Mouse (Mus musculus): ENCODE data around the gene Pim1. TPM values are rescaled to one million over a fixed set of nuclear protein-coding genes. Genes with fewer than 3 reads are reported as not detected.
"Not testable (repeated sequence)": the region's sequence is repeated elsewhere in the genome, so short reads cannot be mapped to it uniquely, and the experiment has no call there.

Gene Pim1
- polyA plus RNA-seq, 1 experiment from 2014 or later: 9.0 TPM

- Histone ChIP-seq H3K4me3 (replicated peaks) (no peak overlapping the region), H3K4me1 (0 out of 2 replicates have a peak, but pooled peaks cover 2% of the 10 kb centered on the region), H3K27ac (replicated peaks) (no peak overlapping the region), H3K9ac (replicated peaks) (no peak overlapping the region), H3K4me2 (no peak overlapping the region), H3K27me3 (replicated peaks) (no peaks in the 10 kb centered on the region), H3K36me3 (no peaks in the 10 kb centered on the region), H3K9me3 (replicated peaks) (no peaks in the 10 kb centered on the region)
- 75% methylated on average over 8 of the region's 8 CpGs for WGBS
- no peak for ATAC-seq (ENCODE audit: low FRiP score)
These were observed 20.1 kb downstream of the Pim1 start for GRCm38 (mm10) chr17:29510691-29511090.

GRCm38 (mm10) chr17:29513044-29513730 is 22.6 kb downstream of the Pim1 start:
- Histone ChIP-seq H3K9ac (replicated peaks) (no peak overlapping the region), H3K4me1 (0 out of 2 replicates have a peak, but pooled peaks cover 2% of the 10 kb centered on the region), H3K4me3 (replicated peaks) (no peak overlapping the region), H3K27ac (replicated peaks) (no peak overlapping the region), H3K9me3 (replicated peaks) (no peaks in the 10 kb centered on the region), H3K27me3 (replicated peaks) (no peaks in the 10 kb centered on the region), H3K4me2 (no peak overlapping the region), H3K36me3 (no peaks in the 10 kb centered on the region)
- ATAC-seq (ENCODE audit: low FRiP score): no peak
- WGBS: 42% methylated on average over 13 of the region's 13 CpGs

- Histone ChIP-seq H3K36me3 (no peaks in the 10 kb centered on the region), H3K27me3 (replicated peaks) (no peaks in the 10 kb centered on the region), H3K4me3 (replicated peaks) (no peak overlapping the region), H3K4me2 (no peak overlapping the region), H3K9ac (replicated peaks) (no peak overlapping the region), H3K4me1 (0 out of 2 replicates have a peak, but pooled peaks cover 2% of the 10 kb centered on the region), H3K27ac (replicated peaks) (no peak overlapping the region), H3K9me3 (replicated peaks) (no peaks in the 10 kb centered on the region)
- 3% methylated on average over 11 of the region's 11 CpGs for WGBS
- 0 out of 2 replicates have a peak, but pooled peaks have one; percentile 35 for ATAC-seq (ENCODE audit: low FRiP score)
These were observed 23.9 kb downstream of the Pim1 start for GRCm38 (mm10) chr17:29514435-29514834.

- not testable (repeated sequence) for ATAC-seq (ENCODE audit: low FRiP score); H3K4me3 ChIP-seq (replicated peaks); H3K9ac ChIP-seq (replicated peaks); H3K36me3 ChIP-seq; H3K9me3 ChIP-seq (replicated peaks); H3K4me2 ChIP-seq; H3K4me1 ChIP-seq; H3K27ac ChIP-seq (replicated peaks); H3K27me3 ChIP-seq (replicated peaks)
- 96% methylated on average over 5 of the region's 5 CpGs for WGBS
These were observed 28.1 kb downstream of the Pim1 start for GRCm38 (mm10) chr17:29518665-29519064.

GRCm38 (mm10) chr17:29519731-29520130 is 29.2 kb downstream of the Pim1 start:
- Histone ChIP-seq H3K4me3 (replicated peaks) (no peak overlapping the region), H3K9ac (replicated peaks) (no peak overlapping the region), H3K27me3 (replicated peaks) (no peaks in the 10 kb centered on the region), H3K9me3 (replicated peaks) (no peaks in the 10 kb centered on the region), H3K27ac (replicated peaks) (no peak overlapping the region), H3K4me2 (no peak overlapping the region), H3K4me1 (no peaks in the 10 kb centered on the region), H3K36me3 (no peaks in the 10 kb centered on the region)
- 77% methylated on average over 8 of the region's 8 CpGs for WGBS
- ATAC-seq (ENCODE audit: low FRiP score): no peak

- Histone ChIP-seq H3K4me3 (replicated peaks) (no peak overlapping the region), H3K27ac (replicated peaks) (no peak overlapping the region), H3K36me3 (no peaks in the 10 kb centered on the region), H3K9ac (replicated peaks) (no peak overlapping the region), H3K27me3 (replicated peaks) (no peaks in the 10 kb centered on the region), H3K4me1 (no peaks in the 10 kb centered on the region), H3K9me3 (replicated peaks) (no peaks in the 10 kb centered on the region), H3K4me2 (no peak overlapping the region)
- 86% methylated on average over 2 of the region's 2 CpGs for WGBS
- ATAC-seq (ENCODE audit: low FRiP score): no peak
These were observed 35.1 kb downstream of the Pim1 start for GRCm38 (mm10) chr17:29525613-29526012.

- no peak for ATAC-seq (ENCODE audit: low FRiP score)
- Histone ChIP-seq H3K9ac (replicated peaks) (no peak overlapping the region), H3K27ac (replicated peaks) (no peak overlapping the region), H3K9me3 (replicated peaks) (no peaks in the 10 kb centered on the region), H3K36me3 (no peaks in the 10 kb centered on the region), H3K4me1 (0 out of 2 replicates have a peak, but pooled peaks cover 5% of the 10 kb centered on the region), H3K27me3 (replicated peaks) (no peaks in the 10 kb centered on the region), H3K4me3 (replicated peaks) (no peak overlapping the region), H3K4me2 (no peak overlapping the region)
- 74% methylated on average over 8 of the region's 8 CpGs for WGBS
These were observed 38.1 kb downstream of the Pim1 start for GRCm38 (mm10) chr17:29528568-29529187.

- H3K9ac ChIP-seq (replicated peaks): no peak overlapping the region
- H3K9me3 ChIP-seq (replicated peaks): no peaks in the 10 kb centered on the region
- 0 out of 2 replicates have a peak, but pooled peaks cover 5% of the 10 kb centered on the region for H3K4me1 ChIP-seq
- H3K4me3 ChIP-seq (replicated peaks): no peak overlapping the region
- 94% methylated on average over 6 of the region's 6 CpGs for WGBS
- no peaks in the 10 kb centered on the region for H3K36me3 ChIP-seq
- H3K4me2 ChIP-seq: no peak overlapping the region
- no peak overlapping the region for H3K27ac ChIP-seq (replicated peaks)
- ATAC-seq (ENCODE audit: low FRiP score): no peak
- no peaks in the 10 kb centered on the region for H3K27me3 ChIP-seq (replicated peaks)
These were observed 40.0 kb downstream of the Pim1 start for GRCm38 (mm10) chr17:29530508-29530907.

GRCm38 (mm10) chr17:29531278-29531677 is 40.7 kb downstream of the Pim1 start:
- H3K9me3 ChIP-seq (replicated peaks): no peaks in the 10 kb centered on the region
- H3K4me1 ChIP-seq: 0 out of 2 replicates have a peak, but pooled peaks cover 5% of the 10 kb centered on the region
- H3K4me3 ChIP-seq (replicated peaks): no peak overlapping the region
- no peak overlapping the region for H3K27ac ChIP-seq (replicated peaks)
- H3K4me2 ChIP-seq: no peak overlapping the region
- WGBS: 80% methylated on average over 9 of the region's 9 CpGs
- H3K9ac ChIP-seq (replicated peaks): no peak overlapping the region
- H3K36me3 ChIP-seq: no peaks in the 10 kb centered on the region
- ATAC-seq (ENCODE audit: low FRiP score): no peak
- no peaks in the 10 kb centered on the region for H3K27me3 ChIP-seq (replicated peaks)

GRCm38 (mm10) chr17:29531757-29532384 is 41.3 kb downstream of the Pim1 start:
- no peak for ATAC-seq (ENCODE audit: low FRiP score)
- H3K4me2 ChIP-seq: no peak overlapping the region
- no peaks in the 10 kb centered on the region for H3K9me3 ChIP-seq (replicated peaks)
- H3K4me3 ChIP-seq (replicated peaks): no peak overlapping the region
- no peaks in the 10 kb centered on the region for H3K27me3 ChIP-seq (replicated peaks)
- WGBS: 54% methylated on average over 10 of the region's 10 CpGs
- H3K36me3 ChIP-seq: no peaks in the 10 kb centered on the region
- no peak overlapping the region for H3K9ac ChIP-seq (replicated peaks)
- H3K4me1 ChIP-seq: 0 out of 2 replicates have a peak, but pooled peaks cover 5% of the 10 kb centered on the region
- H3K27ac ChIP-seq (replicated peaks): no peak overlapping the region

- ATAC-seq (ENCODE audit: low FRiP score): no peak
- WGBS: 91% methylated on average over 11 of the region's 11 CpGs
- H3K27ac ChIP-seq (replicated peaks): no peak overlapping the region
- H3K9ac ChIP-seq (replicated peaks): no peak overlapping the region
- H3K4me1 ChIP-seq: 0 out of 2 replicates have a peak, but pooled peaks cover 5% of the 10 kb centered on the region
- H3K9me3 ChIP-seq (replicated peaks): no peaks in the 10 kb centered on the region
- no peak overlapping the region for H3K4me3 ChIP-seq (replicated peaks)
- H3K4me2 ChIP-seq: no peak overlapping the region
- H3K36me3 ChIP-seq: no peaks in the 10 kb centered on the region
- no peaks in the 10 kb centered on the region for H3K27me3 ChIP-seq (replicated peaks)
These were observed 43.3 kb downstream of the Pim1 start for GRCm38 (mm10) chr17:29533866-29534265.

- Histone ChIP-seq H3K27me3 (replicated peaks) (no peaks in the 10 kb centered on the region), H3K9me3 (replicated peaks) (no peaks in the 10 kb centered on the region), H3K9ac (replicated peaks) (no peak overlapping the region), H3K4me3 (replicated peaks) (no peak overlapping the region), H3K4me1 (no peaks in the 10 kb centered on the region), H3K4me2 (no peak overlapping the region), H3K27ac (replicated peaks) (no peak overlapping the region), H3K36me3 (no peaks in the 10 kb centered on the region)
- no peak for ATAC-seq (ENCODE audit: low FRiP score)
- WGBS: 94% methylated on average over 8 of the region's 8 CpGs
These were observed 49.9 kb downstream of the Pim1 start for GRCm38 (mm10) chr17:29540426-29540825.
